Mouse (Mus musculus): Measurements from ENCODE around the gene Gpc5.

GRCm38 (mm10) chr14:115391831-115392230 is 299.8 kb downstream of the Gpc5 start:
- TF ChIP-seq POLR2A (IDR thresholded peaks at IDR 0.05; ENCODE audit: control insufficient read depth, low read depth, low read length) (no peak), CTCF (IDR thresholded peaks at IDR 0.05; ENCODE audit: control insufficient read depth, insufficient read depth, insufficient replicate concordance, low read depth, low read length) (no peak)
